Mouse (Mus musculus): ENCODE data around the gene Lrrc1. TPM values are rescaled to one million over a fixed set of nuclear protein-coding genes. Genes with fewer than 3 reads are reported as not detected.

Lrrc1 gene
- total RNA-seq, 2 experiments from 2014 or later: 4.5 to 5.9 TPM

- DNase-seq (ENCODE audit: low spot score in 2 of 2): no peak
Observed at GRCm38 (mm10) chr9:77428748-77429140, 115.9 kb downstream of the Lrrc1 start.

GRCm38 (mm10) chr9:77428115-77428747 lies 116.4 kb downstream of the Lrrc1 start:
- DNase-seq (ENCODE audit: low spot score in 2 of 2): no peak

GRCm38 (mm10) chr9:77427292-77428114 lies 117.2 kb downstream of the Lrrc1 start:
- DNase-seq (ENCODE audit: low spot score in 2 of 2): no peak

- no peak for DNase-seq (ENCODE audit: low spot score in 2 of 2)
Observed at GRCm38 (mm10) chr9:77426110-77426509, 118.6 kb downstream of the Lrrc1 start.

GRCm38 (mm10) chr9:77425553-77425952 lies 119.1 kb downstream of the Lrrc1 start:
- DNase-seq (ENCODE audit: low spot score in 2 of 2): no peak

- no peak for DNase-seq (ENCODE audit: low spot score in 2 of 2)
Observed at GRCm38 (mm10) chr9:77420200-77420585, 124.5 kb downstream of the Lrrc1 start.

GRCm38 (mm10) chr9:77419501-77420199 lies 125.0 kb downstream of the Lrrc1 start:
- no peak for DNase-seq (ENCODE audit: low spot score in 2 of 2)

- DNase-seq (ENCODE audit: low spot score in 2 of 2): no peak
Observed at GRCm38 (mm10) chr9:77418800-77419199, 125.9 kb downstream of the Lrrc1 start.

GRCm38 (mm10) chr9:77416486-77416885 lies 128.2 kb downstream of the Lrrc1 start:
- DNase-seq (ENCODE audit: low spot score in 2 of 2): no peak

- no peak for DNase-seq (ENCODE audit: low spot score in 2 of 2)
Observed at GRCm38 (mm10) chr9:77416002-77416401, 128.7 kb downstream of the Lrrc1 start.

- DNase-seq (ENCODE audit: low spot score in 2 of 2): no peak
Observed at GRCm38 (mm10) chr9:77411830-77412425, 132.7 kb downstream of the Lrrc1 start.

- no peak for DNase-seq (ENCODE audit: low spot score in 2 of 2)
Observed at GRCm38 (mm10) chr9:77410968-77411367, 133.7 kb downstream of the Lrrc1 start.

GRCm38 (mm10) chr9:77410524-77410923 lies 134.1 kb downstream of the Lrrc1 start:
- no peak for DNase-seq (ENCODE audit: low spot score in 2 of 2)

GRCm38 (mm10) chr9:77408053-77408603 lies 136.5 kb downstream of the Lrrc1 start:
- DNase-seq (ENCODE audit: low spot score in 2 of 2): no peak

GRCm38 (mm10) chr9:77406906-77407305 lies 137.8 kb downstream of the Lrrc1 start:
- no peak for DNase-seq (ENCODE audit: low spot score in 2 of 2)

- DNase-seq (ENCODE audit: low spot score in 2 of 2): no peak
Observed at GRCm38 (mm10) chr9:77404458-77404857, 140.2 kb downstream of the Lrrc1 start.

GRCm38 (mm10) chr9:77403961-77404360 lies 140.7 kb downstream of the Lrrc1 start:
- no peak for DNase-seq (ENCODE audit: low spot score in 2 of 2)

- DNase-seq (ENCODE audit: low spot score in 2 of 2): no peak
Observed at GRCm38 (mm10) chr9:77402971-77403370, 141.7 kb downstream of the Lrrc1 start.

GRCm38 (mm10) chr9:77399801-77400200 lies 144.9 kb downstream of the Lrrc1 start:
- DNase-seq (ENCODE audit: low spot score in 2 of 2): no peak

- no peak for DNase-seq (ENCODE audit: low spot score in 2 of 2)
Observed at GRCm38 (mm10) chr9:77398856-77399631, 145.6 kb downstream of the Lrrc1 start.

- no peak for DNase-seq (ENCODE audit: low spot score in 2 of 2)
Observed at GRCm38 (mm10) chr9:77397027-77397426, 147.6 kb downstream of the Lrrc1 start.

All from gastrocnemius, postnatal 4 days (tissue).